2 mouse cellular contexts compared by ENCODE assay signal in the genomic region with DNA sequence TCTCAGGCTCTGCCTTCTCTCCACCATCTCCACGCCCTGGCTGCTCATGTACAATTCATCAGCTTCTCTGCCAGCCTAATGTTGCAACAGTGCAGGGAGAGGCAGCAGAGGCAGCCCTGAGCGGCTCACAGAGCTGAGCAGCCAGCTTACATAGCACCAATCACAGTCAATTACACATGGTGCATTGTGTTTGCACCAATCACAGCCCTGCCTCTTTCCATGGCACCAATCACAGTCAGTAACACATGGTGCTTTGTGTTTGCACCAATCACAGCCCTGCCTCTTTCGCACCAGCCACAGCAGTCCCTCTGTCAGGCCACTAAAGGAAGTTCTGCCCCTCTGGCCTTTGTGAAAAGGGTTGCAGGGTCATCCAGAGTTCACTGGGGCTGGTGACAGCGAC.
TF ChIP-seq lines count a peak whose summit lies in the region.

No protein-coding gene starts in this region.

TF ChIP-seq in CH12.LX, 34 proteins besides CTCF, POLR2A, EP300 and RAD21 (continued from another document):
- no peak for TF ChIP-seq ZNF384 (IDR thresholded peaks at IDR 0.05; ENCODE audit: low read depth, low read length)

TF ChIP-seq in myocyte, 11 proteins besides CTCF, POLR2A, EP300 and RAD21 (continued from another document):
- TF ChIP-seq E2F4 (IDR thresholded peaks at IDR 0.05; ENCODE audit: insufficient read depth): no peak
- no peak for TF ChIP-seq REST (IDR thresholded peaks at IDR 0.05; ENCODE audit: insufficient read depth, insufficient read length)
- TF ChIP-seq MAX (IDR thresholded peaks at IDR 0.05; ENCODE audit: low read depth): no peak
- no peak for TF ChIP-seq USF1 (IDR thresholded peaks at IDR 0.05; ENCODE audit: low read depth)
- no peak for TF ChIP-seq MYOG (IDR thresholded peaks at IDR 0.05; ENCODE audit: control insufficient read depth in 1 of 3, insufficient read depth in 1 of 3, insufficient read length in 2 of 3, low read depth in 2 of 3)
- no peak for TF ChIP-seq POLR2AphosphoS2 (IDR thresholded peaks at IDR 0.05; ENCODE audit: insufficient read length, low read depth)
- TF ChIP-seq SRF (IDR thresholded peaks at IDR 0.05; ENCODE audit: control insufficient read depth, insufficient read length, low read depth): no peak
- TF ChIP-seq TCF3 (IDR thresholded peaks at IDR 0.05; ENCODE audit: insufficient read length, low read depth): no peak
- TF ChIP-seq TCF12 (IDR thresholded peaks at IDR 0.05; ENCODE audit: insufficient read depth, poor library complexity, severe bottlenecking): no peak
